Mouse (Mus musculus): ENCODE measurements around the gene Pgrmc1.

DNA sequence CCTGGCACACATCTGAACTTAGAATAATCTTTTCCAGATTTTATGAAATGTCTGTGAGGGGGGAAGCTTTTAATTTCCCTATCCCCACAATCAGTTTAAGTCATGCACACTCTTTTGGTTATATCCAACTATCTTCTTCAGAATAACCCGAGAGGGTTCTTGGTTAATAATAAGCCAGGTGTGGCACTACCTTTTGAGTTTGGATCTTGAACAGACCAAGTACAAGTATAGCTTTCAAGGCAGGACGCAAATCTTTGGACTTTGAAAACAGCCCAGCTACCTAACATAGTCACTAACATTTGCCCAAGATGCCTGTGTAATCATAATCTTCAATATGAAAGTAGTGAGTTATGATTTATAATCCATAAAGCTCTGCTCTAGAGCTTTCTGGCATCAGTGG, 4.9 kb downstream of the Pgrmc1 start:
- TF ChIP-seq CTCF (IDR thresholded peaks at IDR 0.05; ENCODE audit: low read depth) (no peak), EP300 (optimal IDR thresholded peaks at IDR 0.05) (no peak)
